Mouse (Mus musculus): ENCODE data around the gene Eps8. TPM values are rescaled to one million over a fixed set of nuclear protein-coding genes. Genes with fewer than 3 reads are reported as not detected.

The Eps8 gene
- total and polyA plus RNA-seq, 3 experiments = 0.08 to 0.15 TPM; not detected in 1

DNA sequence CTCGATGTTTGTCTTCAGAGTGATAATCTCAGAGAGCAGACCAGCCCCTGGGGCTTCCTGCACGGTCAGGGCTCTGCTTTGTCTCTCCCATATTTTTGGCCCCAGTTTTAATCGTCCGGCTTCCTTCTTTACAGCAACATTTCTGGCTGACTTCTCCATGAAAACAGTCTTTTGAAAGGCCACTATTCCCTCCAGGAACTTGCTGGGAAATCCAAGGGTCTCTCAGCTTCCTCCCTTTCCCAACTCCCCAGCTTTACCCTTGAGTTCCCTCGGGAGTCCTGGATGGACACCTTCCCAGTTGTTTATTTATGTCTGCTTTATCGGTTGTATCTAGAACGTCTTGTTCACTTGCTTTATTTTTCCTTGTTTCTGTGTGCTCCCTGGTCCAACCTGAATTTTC lies 197.5 kb downstream of the Eps8 start:
- Histone ChIP-seq H3K79me2 (ENCODE audit: control insufficient read depth, insufficient read depth, low read length, poor library complexity) (no peaks in the 10 kb centered on the region), H3K27ac (ENCODE audit: control insufficient read depth, low read depth, low read length) (no peak overlapping the region), H3K27me3 (ENCODE audit: control insufficient read depth in 1 of 2, insufficient read depth in 2 of 2, low read length in 2 of 2) (no peaks in the 10 kb centered on the region), H3K36me3 (ENCODE audit: control insufficient read depth in 1 of 2, insufficient read depth in 2 of 2, low read length in 2 of 2) (no peaks in the 10 kb centered on the region), H3K4me3 (ENCODE audit: control insufficient read depth in 1 of 2, insufficient read depth in 1 of 2, low read depth in 2 of 2, low read length in 2 of 2) (no peak overlapping the region), H3K9me3 (replicated peaks; ENCODE audit: insufficient read depth, low read length) (no peaks in the 10 kb centered on the region), H3K9ac (ENCODE audit: control insufficient read depth, low read depth, low read length, poor library complexity, severe bottlenecking) (no peak overlapping the region), H3K4me1 (ENCODE audit: control insufficient read depth in 1 of 2, insufficient read depth in 2 of 2, low read length in 2 of 2) (no peaks in the 10 kb centered on the region)
- TF ChIP-seq MAFK (IDR thresholded peaks at IDR 0.05; ENCODE audit: borderline replicate concordance, low read depth, low read length) (no peak), POLR2AphosphoS5 (IDR thresholded peaks at IDR 0.05; ENCODE audit: borderline replicate concordance, low read depth, low read length) (no peak), NRF1 (IDR thresholded peaks at IDR 0.05; ENCODE audit: insufficient read depth, low read depth, low read length, poor library complexity, severe bottlenecking) (no peak), ELF1 (IDR thresholded peaks at IDR 0.05; ENCODE audit: low read depth, low read length) (no peak), JUND (IDR thresholded peaks at IDR 0.05; ENCODE audit: low read depth, low read length) (no peak), MEF2A (IDR thresholded peaks at IDR 0.05; ENCODE audit: extremely low read depth, insufficient replicate concordance, low read depth, low read length, poor library complexity, severe bottlenecking) (no peak), ETS1 (IDR thresholded peaks at IDR 0.05; ENCODE audit: low read depth, low read length) (no peak), ZKSCAN1 (IDR thresholded peaks at IDR 0.05; ENCODE audit: low read depth, low read length) (no peak), CHD1 (IDR thresholded peaks at IDR 0.05; ENCODE audit: low read depth, low read length) (no peak)
- no peak for DNase-seq (ENCODE audit: low read depth, low spot score)

DNA sequence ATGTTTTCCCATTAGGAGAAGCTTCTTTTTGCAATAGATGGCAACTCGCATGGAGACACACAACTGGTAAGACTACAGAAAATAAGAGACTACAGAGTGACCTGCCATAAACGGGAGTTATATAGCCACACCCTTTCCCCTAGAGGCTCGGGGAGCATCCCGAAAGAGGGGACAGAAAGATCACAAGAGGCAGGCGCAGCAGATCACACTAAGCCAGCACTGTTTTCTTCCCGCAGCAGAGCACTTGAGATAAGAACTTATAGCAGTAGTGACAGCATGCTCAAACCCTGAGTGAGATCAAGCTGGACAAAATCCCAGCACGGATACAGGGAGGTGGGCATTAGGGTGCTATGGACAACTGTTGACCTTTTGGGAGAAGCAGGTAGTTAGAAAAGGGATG lies 198.6 kb downstream of the Eps8 start:
- Histone ChIP-seq H3K9ac (ENCODE audit: control insufficient read depth, low read depth, low read length, poor library complexity, severe bottlenecking) (no peak overlapping the region), H3K4me1 (ENCODE audit: control insufficient read depth in 1 of 2, insufficient read depth in 2 of 2, low read length in 2 of 2) (no peaks in the 10 kb centered on the region), H3K27me3 (ENCODE audit: control insufficient read depth in 1 of 2, insufficient read depth in 2 of 2, low read length in 2 of 2) (no peaks in the 10 kb centered on the region), H3K79me2 (ENCODE audit: control insufficient read depth, insufficient read depth, low read length, poor library complexity) (no peaks in the 10 kb centered on the region), H3K36me3 (ENCODE audit: control insufficient read depth in 1 of 2, insufficient read depth in 2 of 2, low read length in 2 of 2) (no peaks in the 10 kb centered on the region), H3K9me3 (replicated peaks; ENCODE audit: insufficient read depth, low read length) (no peaks in the 10 kb centered on the region), H3K4me3 (ENCODE audit: control insufficient read depth in 1 of 2, insufficient read depth in 1 of 2, low read depth in 2 of 2, low read length in 2 of 2) (no peak overlapping the region), H3K27ac (ENCODE audit: control insufficient read depth, low read depth, low read length) (no peak overlapping the region)
- TF ChIP-seq EP300 (IDR thresholded peaks at IDR 0.05; ENCODE audit: low read depth in 1 of 2, low read length in 2 of 2) (no peak), CTCF (IDR thresholded peaks at IDR 0.05 in 2 of 3, conservative IDR thresholded peaks at IDR 0.05 in 1 of 3; ENCODE audit: control insufficient read depth in 1 of 3, insufficient read depth in 1 of 3, low read depth in 2 of 3, low read length in 3 of 3, poor library complexity in 1 of 3, severe bottlenecking in 1 of 3) (no peak; a peak in 1 of 6 replicates)
- DNase-seq (ENCODE audit: low read depth, low spot score) = no peak

DNA sequence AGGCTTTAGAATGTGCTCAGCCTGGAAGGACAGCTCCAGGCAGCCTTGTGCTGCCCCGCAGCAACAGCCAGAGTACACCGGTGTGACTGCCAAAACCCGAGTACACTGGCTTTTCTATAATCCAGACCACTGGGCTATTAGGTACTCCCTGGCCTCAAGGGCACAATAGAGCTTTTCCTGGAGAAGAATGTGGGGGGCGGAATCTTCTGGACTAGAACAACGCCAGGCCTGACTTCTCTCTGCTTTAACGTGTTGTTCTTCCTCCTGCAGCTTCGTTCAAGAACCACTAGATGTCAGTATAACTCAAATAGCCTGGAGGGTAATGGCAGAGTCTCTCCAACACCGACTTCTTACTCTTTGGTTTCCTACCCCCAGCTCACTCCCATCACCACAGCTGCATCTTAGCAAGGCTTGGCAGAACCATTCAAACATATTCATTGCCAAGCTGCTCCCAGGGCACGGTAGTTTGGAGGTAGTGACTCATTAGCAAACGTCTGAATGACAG lies 199.1 kb downstream of the Eps8 start:
- TF ChIP-seq HCFC1 (IDR thresholded peaks at IDR 0.05; ENCODE audit: low read depth, low read length) (no peak), USF2 (IDR thresholded peaks at IDR 0.05; ENCODE audit: borderline replicate concordance in 1 of 2, insufficient read depth in 1 of 2, low read depth in 1 of 2, low read length in 2 of 2) (no peak), SMC3 (IDR thresholded peaks at IDR 0.05; ENCODE audit: low read depth, low read length) (peak; percentile 62), TCF12 (IDR thresholded peaks at IDR 0.05; ENCODE audit: low read depth, low read length) (no peak), RAD21 (IDR thresholded peaks at IDR 0.05; ENCODE audit: low read depth, low read length) (peak; percentile 69), MXI1 (IDR thresholded peaks at IDR 0.05; ENCODE audit: low read depth, low read length) (no peak), MEF2A (IDR thresholded peaks at IDR 0.05; ENCODE audit: extremely low read depth, insufficient replicate concordance, low read depth, low read length, poor library complexity, severe bottlenecking) (no peak), GATA1 (IDR thresholded peaks at IDR 0.05; ENCODE audit: low read depth, low read length) (no peak), JUND (IDR thresholded peaks at IDR 0.05; ENCODE audit: low read depth, low read length) (no peak), GABPA (IDR thresholded peaks at IDR 0.05; ENCODE audit: low read depth, low read length) (no peak), CTCF (IDR thresholded peaks at IDR 0.05 in 2 of 3, conservative IDR thresholded peaks at IDR 0.05 in 1 of 3; ENCODE audit: control insufficient read depth in 1 of 3, insufficient read depth in 1 of 3, low read depth in 2 of 3, low read length in 3 of 3, poor library complexity in 1 of 3, severe bottlenecking in 1 of 3) (peak; percentile 15 to 64 (median 54); a peak in 4 of 6 replicates), POLR2AphosphoS2 (IDR thresholded peaks at IDR 0.05; ENCODE audit: low read length) (no peak), MYB (IDR thresholded peaks at IDR 0.05; ENCODE audit: low read depth, low read length) (no peak), SIN3A (IDR thresholded peaks at IDR 0.05; ENCODE audit: low read length) (no peak), POLR2AphosphoS5 (IDR thresholded peaks at IDR 0.05; ENCODE audit: borderline replicate concordance, low read depth, low read length) (no peak)
- no peaks in the 10 kb centered on the region for H3K4me1 ChIP-seq (ENCODE audit: control insufficient read depth in 1 of 2, insufficient read depth in 2 of 2, low read length in 2 of 2)
- no peak overlapping the region for H3K9ac ChIP-seq (ENCODE audit: control insufficient read depth, low read depth, low read length, poor library complexity, severe bottlenecking)
- H3K27me3 ChIP-seq (ENCODE audit: control insufficient read depth in 1 of 2, insufficient read depth in 2 of 2, low read length in 2 of 2) = no peaks in the 10 kb centered on the region
- no peak overlapping the region for H3K27ac ChIP-seq (ENCODE audit: control insufficient read depth, low read depth, low read length)
- no peak overlapping the region for H3K4me3 ChIP-seq (ENCODE audit: control insufficient read depth in 1 of 2, insufficient read depth in 1 of 2, low read depth in 2 of 2, low read length in 2 of 2)
- no peaks in the 10 kb centered on the region for H3K36me3 ChIP-seq (ENCODE audit: control insufficient read depth in 1 of 2, insufficient read depth in 2 of 2, low read length in 2 of 2)
- no peaks in the 10 kb centered on the region for H3K79me2 ChIP-seq (ENCODE audit: control insufficient read depth, insufficient read depth, low read length, poor library complexity)
- DNase-seq (ENCODE audit: low read depth, low spot score) = peak; percentile 32
- H3K9me3 ChIP-seq (replicated peaks; ENCODE audit: insufficient read depth, low read length) = no peaks in the 10 kb centered on the region
